Mouse (Mus musculus): Measurements from ENCODE around the gene Pole4.

DNA sequence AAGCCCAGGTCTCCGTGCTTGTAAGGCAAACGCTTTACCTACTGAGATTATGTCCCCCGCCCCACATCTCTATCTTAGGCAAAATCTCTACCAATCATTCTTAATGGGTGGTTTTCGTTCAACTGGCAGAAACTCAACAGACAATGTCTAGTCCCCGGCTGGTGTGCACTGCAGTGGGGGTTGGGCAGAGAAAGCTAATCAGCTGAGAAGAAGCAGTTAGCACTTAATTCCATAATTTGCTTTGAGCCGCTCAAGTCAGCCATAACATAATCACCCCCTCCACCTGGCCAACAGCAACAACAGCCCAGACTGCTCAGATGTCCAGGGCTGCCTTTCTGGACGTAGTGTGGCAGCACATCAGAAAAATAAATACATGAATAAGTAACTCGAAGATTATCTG lies 100.4 kb downstream of the Pole4 start:
- TF ChIP-seq CTCF (IDR thresholded peaks at IDR 0.05; ENCODE audit: borderline replicate concordance, extremely low read depth, insufficient read depth, insufficient read length) (no peak), POLR2A (IDR thresholded peaks at IDR 0.05; ENCODE audit: borderline replicate concordance, extremely low read depth, insufficient read depth, insufficient read length, poor library complexity, severe bottlenecking) (no peak)

Data from brain, embryonic 14.5 days (tissue).